Mouse (Mus musculus) layer of hippocampus, adult 9-11 months (tissue): ENCODE measurements at regions not wholly inside any gene's neighbourhood (a gene's known extent, or its start where the extent isn't known, plus 50 kb on each side); places are given as distances from the start of the nearest gene placed in this dataset.

Source experiments
- DNase-seq: peaks from one replicate; pipeline ENCODE4 v3.0.0; 2022

- DNase-seq: no peak
Measured at GRCm38 (mm10) chr13:112237917-112238316, 50.3 kb upstream of the Ankrd55 start.
